Mouse (Mus musculus) limb, embryonic 13.5 days (tissue): ENCODE results near the gene Ctnna2. TPM values are rescaled to one million over a fixed set of nuclear protein-coding genes. Genes with fewer than 3 reads are reported as not detected.

ENCODE experiments used
- ATAC-seq: fragments of 200-750 bp; cut with Nextera tagmentation; 2 replicates; pipeline ENCODE4 v1.8.0; 2017; ENCODE audit warnings: low read depth, moderate number of reproducible peaks, moderate TSS enrichment; ENCODE audit not compliant: low FRiP score
- H3K27ac ChIP-seq: fragments of 300-500 bp; sonication (generic); 2 replicates; pipeline ENCODE4 v1.5.1; 2015; ENCODE audit warnings: inconsistent platforms, mild to moderate bottlenecking, moderate library complexity
- H3K27me3 ChIP-seq: fragments of 300-500 bp; sonication (generic); 2 replicates; pipeline ENCODE4 v1.6.1; 2015; ENCODE audit warnings: mild to moderate bottlenecking, inconsistent platforms
- H3K36me3 ChIP-seq: fragments of 300-500 bp; sonication (generic); 2 replicates; pipeline ENCODE4 v1.6.1; 2015; ENCODE audit warnings: inconsistent platforms, mild to moderate bottlenecking, moderate library complexity
- H3K4me1 ChIP-seq: fragments of 300-500 bp; sonication (generic); 2 replicates; pipeline ENCODE4 v1.6.1; 2015; ENCODE audit warnings: inconsistent platforms
- H3K4me2 ChIP-seq: fragments of 300-500 bp; sonication (generic); replicated peaks from 2 replicates; pipeline ENCODE4 v1.6.1; 2015; ENCODE audit warnings: inconsistent platforms, mild to moderate bottlenecking, moderate library complexity
- H3K4me3 ChIP-seq: fragments of 300-500 bp; sonication (generic); 2 replicates; pipeline ENCODE4 v1.5.1; 2015; ENCODE audit warnings: moderate library complexity, mild to moderate bottlenecking, inconsistent platforms
- H3K9ac ChIP-seq: fragments of 300-500 bp; sonication (generic); 2 replicates; pipeline ENCODE4 v1.6.1; 2015; ENCODE audit warnings: mild to moderate bottlenecking, inconsistent platforms
- H3K9me3 ChIP-seq: fragments of 300-500 bp; sonication (generic); 2 replicates; pipeline ENCODE4 v1.6.1; 2016; ENCODE audit warnings: inconsistent platforms
- WGBS: fragments of 180-500 bp; shearing (Covaris S2); methylation state at CpG from one replicate; pipeline ENCODE4 v1.1.7; 2015; 5-methylcytosine and 5-hydroxymethylcytosine counted together
- polyA plus RNA-seq: library from polyadenylated mRNA; unstranded; fragments of >200 nt; fragmentation: Nextera tagmentation; extraction: Ambion mirVana; gene quantifications from 2 replicates; pipeline ENCODE4 v1.2.1, GENCODE M21; 2015

The Ctnna2 gene
- polyA plus RNA-seq, 1 experiment from 2014 or later: 2.1 TPM

DNA sequence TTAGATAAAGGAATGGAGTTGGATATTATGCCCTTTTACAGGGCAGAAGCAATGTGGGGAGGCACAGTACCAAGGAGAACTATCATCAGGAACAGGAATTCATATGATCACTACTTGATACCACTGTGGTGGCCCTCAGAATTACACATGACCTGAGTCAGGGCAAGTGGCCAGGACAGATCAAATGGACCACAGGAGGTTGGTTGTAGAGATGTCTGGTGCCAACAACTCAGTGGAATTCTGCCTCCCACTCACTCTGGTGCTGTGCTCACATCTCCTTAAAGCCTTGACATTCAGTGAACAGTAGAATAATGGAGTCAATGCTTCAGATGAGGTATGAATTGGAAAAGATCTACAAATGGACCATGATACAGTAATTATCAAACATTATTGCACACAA is 691.1 kb downstream of the Ctnna2 start:
- Histone ChIP-seq H3K9ac (no peak overlapping the region), H3K4me3 (no peak overlapping the region), H3K27me3 (no peaks in the 10 kb centered on the region), H3K36me3 (no peaks in the 10 kb centered on the region), H3K4me1 (no peaks in the 10 kb centered on the region), H3K27ac (no peak overlapping the region), H3K9me3 (no peaks in the 10 kb centered on the region), H3K4me2 (no peak overlapping the region)
- ATAC-seq: no peak

GRCm38 (mm10) chr6:77286317-77286716 is 693.2 kb downstream of the Ctnna2 start:
- H3K4me2 ChIP-seq: 0 out of 2 replicates have a peak overlapping the region, but pooled peaks have one; percentile 27
- H3K27me3 ChIP-seq: no peaks in the 10 kb centered on the region
- H3K36me3 ChIP-seq: no peaks in the 10 kb centered on the region
- H3K4me3 ChIP-seq: no peak overlapping the region
- ATAC-seq: no peak; the same call in 1 of the 2 replicates
- WGBS: 29% methylated on average over 5 of the region's 5 CpGs
- no peak overlapping the region for H3K27ac ChIP-seq
- H3K9ac ChIP-seq: no peak overlapping the region
- H3K4me1 ChIP-seq: no peaks in the 10 kb centered on the region
- H3K9me3 ChIP-seq: no peaks in the 10 kb centered on the region

GRCm38 (mm10) chr6:77278794-77279193 is 700.7 kb downstream of the Ctnna2 start:
- ATAC-seq: no peak
- Histone ChIP-seq H3K36me3 (no peaks in the 10 kb centered on the region), H3K27ac (no peak overlapping the region), H3K4me1 (no peaks in the 10 kb centered on the region), H3K27me3 (no peaks in the 10 kb centered on the region), H3K9ac (no peak overlapping the region), H3K4me2 (no peak overlapping the region), H3K9me3 (no peaks in the 10 kb centered on the region), H3K4me3 (no peak overlapping the region)
- WGBS: 79% methylated on average over 5 of the region's 5 CpGs

GRCm38 (mm10) chr6:77265163-77265562 is 714.3 kb downstream of the Ctnna2 start:
- peaks cover 6% of the 10 kb centered on the region; the same call in 1 of the 2 replicates for H3K4me1 ChIP-seq
- no peak; the same call in 1 of the 2 replicates for ATAC-seq
- H3K36me3 ChIP-seq: no peaks in the 10 kb centered on the region
- H3K4me3 ChIP-seq: no peak overlapping the region
- H3K4me2 ChIP-seq: no peak overlapping the region
- WGBS: 23% methylated on average over 3 of the region's 3 CpGs
- H3K27me3 ChIP-seq: no peaks in the 10 kb centered on the region
- H3K9ac ChIP-seq: no peak overlapping the region
- H3K9me3 ChIP-seq: no peaks in the 10 kb centered on the region
- no peak overlapping the region for H3K27ac ChIP-seq

DNA sequence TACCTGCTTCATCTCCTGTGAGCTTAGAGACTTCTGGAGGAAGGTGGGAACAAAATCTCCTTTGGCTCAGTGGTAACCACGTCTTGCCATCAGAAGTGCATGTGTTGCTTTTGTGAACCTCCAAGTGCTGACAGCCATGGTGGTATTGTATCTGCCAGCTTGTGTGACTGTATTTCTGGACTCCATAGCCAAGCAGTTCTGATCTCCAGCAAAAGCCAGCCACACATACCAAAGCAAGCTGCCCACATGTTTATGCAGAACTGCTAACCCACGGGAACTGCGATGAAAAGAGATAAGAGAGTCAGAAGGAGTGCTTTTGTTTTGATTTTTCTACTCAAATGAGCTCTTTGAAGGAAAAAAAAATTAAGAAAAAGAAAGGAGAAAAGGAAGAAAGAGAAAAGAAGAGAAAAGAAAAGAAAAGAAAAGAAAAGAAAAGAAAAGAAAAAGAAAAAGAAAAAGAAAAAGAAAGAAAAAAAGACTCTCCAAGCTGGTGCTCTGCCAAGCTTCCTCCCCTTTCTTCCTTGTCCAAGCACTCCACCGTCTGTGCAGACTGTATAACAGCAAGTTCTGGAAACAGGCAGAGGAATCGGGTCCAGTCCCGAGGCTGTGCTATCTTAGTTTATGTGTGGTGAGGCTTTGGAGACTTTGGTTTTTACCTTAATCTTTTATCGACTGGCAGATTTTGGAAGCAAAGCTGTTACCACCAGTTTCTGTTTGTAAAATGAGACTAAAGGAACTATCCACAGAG is 722.0 kb downstream of the Ctnna2 start:
- no peak overlapping the region for H3K27ac ChIP-seq
- no peaks in the 10 kb centered on the region for H3K9me3 ChIP-seq
- H3K4me2 ChIP-seq: no peak overlapping the region
- no peak overlapping the region for H3K4me3 ChIP-seq
- 0 out of 2 replicates have a peak, but pooled peaks cover 3% of the 10 kb centered on the region for H3K27me3 ChIP-seq
- WGBS: 46% methylated on average over 7 of the region's 7 CpGs
- no peaks in the 10 kb centered on the region for H3K36me3 ChIP-seq
- H3K4me1 ChIP-seq: no peaks in the 10 kb centered on the region
- no peak overlapping the region for H3K9ac ChIP-seq
- no peak for ATAC-seq

GRCm38 (mm10) chr6:77256348-77256747 is 723.2 kb downstream of the Ctnna2 start:
- H3K27ac ChIP-seq: no peak overlapping the region
- no peak overlapping the region for H3K4me3 ChIP-seq
- H3K9me3 ChIP-seq: no peaks in the 10 kb centered on the region
- no peaks in the 10 kb centered on the region for H3K36me3 ChIP-seq
- 0 out of 2 replicates have a peak, but pooled peaks cover 3% of the 10 kb centered on the region for H3K27me3 ChIP-seq
- no peaks in the 10 kb centered on the region for H3K4me1 ChIP-seq
- 86% methylated on average over 4 of the region's 4 CpGs for WGBS
- H3K9ac ChIP-seq: no peak overlapping the region
- ATAC-seq: no peak
- H3K4me2 ChIP-seq: no peak overlapping the region

GRCm38 (mm10) chr6:77253480-77253879 is 726.0 kb downstream of the Ctnna2 start:
- Histone ChIP-seq H3K4me1 (no peaks in the 10 kb centered on the region), H3K27ac (no peak overlapping the region), H3K9ac (no peak overlapping the region), H3K4me3 (no peak overlapping the region), H3K27me3 (peaks cover 10% of the 10 kb centered on the region; the same call in 1 of the 2 replicates), H3K4me2 (no peak overlapping the region), H3K36me3 (no peaks in the 10 kb centered on the region), H3K9me3 (no peaks in the 10 kb centered on the region)
- ATAC-seq: no peak
- WGBS: 90% methylated on average over 5 of the region's 5 CpGs

DNA sequence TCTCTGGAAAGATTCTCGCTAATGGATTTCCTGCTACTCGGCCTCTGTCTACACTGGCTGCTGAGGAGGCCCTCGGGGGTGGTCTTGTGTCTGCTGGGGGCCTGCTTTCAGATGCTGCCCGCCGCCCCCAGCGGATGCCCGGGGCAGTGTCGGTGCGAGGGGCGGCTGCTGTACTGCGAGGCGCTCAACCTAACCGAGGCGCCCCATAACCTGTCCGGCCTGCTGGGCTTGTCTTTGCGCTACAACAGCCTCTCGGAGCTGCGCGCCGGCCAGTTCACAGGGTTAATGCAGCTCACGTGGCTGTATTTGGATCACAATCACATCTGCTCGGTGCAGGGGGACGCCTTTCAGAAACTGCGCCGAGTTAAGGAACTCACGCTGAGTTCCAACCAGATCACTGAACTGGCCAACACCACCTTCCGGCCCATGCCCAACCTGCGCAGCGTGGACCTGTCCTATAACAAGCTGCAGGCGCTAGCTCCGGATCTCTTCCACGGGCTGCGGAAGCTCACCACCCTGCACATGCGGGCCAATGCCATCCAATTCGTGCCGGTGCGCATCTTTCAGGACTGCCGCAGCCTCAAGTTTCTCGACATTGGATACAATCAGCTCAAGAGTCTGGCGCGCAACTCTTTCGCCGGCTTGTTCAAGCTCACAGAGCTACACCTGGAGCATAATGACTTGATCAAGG is 735.8 kb downstream of the Ctnna2 start:
- no peaks in the 10 kb centered on the region for H3K36me3 ChIP-seq
- peaks cover 17% of the 10 kb centered on the region for H3K4me1 ChIP-seq
- WGBS: under 1% methylated on average over 43 of the region's 43 CpGs
- H3K4me3 ChIP-seq: peak overlapping the region; percentile 54
- no peak overlapping the region for H3K27ac ChIP-seq
- H3K4me2 ChIP-seq: peak overlapping the region; percentile 98
- peak; percentile 54 for ATAC-seq
- no peaks in the 10 kb centered on the region for H3K9me3 ChIP-seq
- peak overlapping the region; percentile 53 for H3K9ac ChIP-seq
- peaks cover 75% of the 10 kb centered on the region for H3K27me3 ChIP-seq

- under 1% methylated on average over 52 of the region's 53 CpGs for WGBS
- ATAC-seq: peak; percentile 87
These were observed 736.7 kb downstream of the Ctnna2 start, which contains the start of gene Lrrtm1 for GRCm38 (mm10) chr6:77242601-77243406. TSS of gene Lrrtm1 (plus strand) at chr6:77242689.

DNA sequence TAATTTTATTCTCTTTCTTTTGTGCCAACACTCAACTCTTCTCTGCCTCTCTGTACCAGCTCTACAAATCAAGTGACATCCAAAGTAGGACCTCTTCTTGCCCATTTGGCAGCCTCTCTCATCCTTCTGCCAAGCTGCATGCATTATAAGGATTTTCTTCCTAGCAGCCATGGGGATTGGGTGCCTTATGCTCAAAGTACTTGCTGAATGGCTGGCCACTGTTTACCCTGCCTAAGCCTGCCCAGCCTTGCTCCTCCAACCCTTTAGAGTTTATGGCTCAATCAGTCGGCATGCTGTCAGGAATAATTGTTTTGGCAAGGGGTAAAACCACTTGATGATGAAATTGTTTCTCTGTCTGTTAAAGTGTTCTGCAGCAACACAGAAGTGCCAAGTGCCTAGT is 739.1 kb downstream of the Ctnna2 start:
- no peak for ATAC-seq
- WGBS: 4% methylated on average over 1 of the region's 1 CpGs
- H3K27me3 ChIP-seq: peaks cover 49% of the 10 kb centered on the region

More at GRCm38 (mm10) chr6:77242601-77243406, 736.7 kb downstream of the Ctnna2 start, which contains the start of gene Lrrtm1:
- Histone ChIP-seq H3K4me1 (peaks cover 17% of the 10 kb centered on the region), H3K9ac (peak within 1 kb of the TSS; percentile 67), H3K9me3 (no peaks in the 10 kb centered on the region), H3K36me3 (no peaks in the 10 kb centered on the region), H3K27ac (no peak within 1 kb of the TSS), H3K27me3 (peaks cover 71% of the 10 kb centered on the region), H3K4me2 (peak within 1 kb of the TSS; percentile 98), H3K4me3 (peak within 1 kb of the TSS; percentile 54)

DNA sequence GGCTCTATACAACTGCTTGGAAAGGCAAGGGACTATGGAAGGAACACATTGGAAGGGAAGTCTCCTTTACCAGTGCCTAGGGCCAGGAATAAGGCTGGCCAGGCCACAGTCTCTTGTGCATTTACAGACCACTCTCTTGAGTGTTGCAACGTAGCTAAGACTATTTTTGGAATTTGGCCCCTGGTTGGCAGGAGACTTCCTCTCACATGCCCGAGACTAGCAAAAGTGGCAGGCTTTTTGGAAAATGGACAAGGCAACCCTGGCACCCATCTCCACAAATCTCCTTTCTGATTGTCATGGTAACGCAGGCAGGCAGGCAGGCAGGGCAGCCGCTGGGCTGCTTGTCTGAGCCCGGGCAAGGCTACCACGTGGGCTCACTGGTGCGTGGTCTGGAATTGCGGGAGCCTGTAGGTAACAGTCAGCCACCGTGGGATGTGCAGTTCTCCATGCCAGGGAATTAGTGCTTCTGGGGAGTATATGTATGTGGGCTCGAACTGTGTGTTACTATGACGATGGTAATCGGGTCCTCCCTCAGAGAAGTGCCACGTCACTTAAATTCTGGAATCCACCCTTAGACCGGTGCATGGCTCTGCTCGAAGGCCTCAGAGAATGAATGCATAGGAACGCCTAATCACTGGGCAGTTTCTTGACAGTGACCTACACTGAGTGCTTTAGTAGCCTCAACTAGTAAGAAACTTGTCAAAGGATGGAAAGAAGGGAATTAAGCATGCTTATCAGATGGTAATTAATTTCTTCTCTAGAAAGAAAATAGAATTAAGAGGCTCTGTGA is 756.5 kb downstream of the Ctnna2 start:
- Histone ChIP-seq H3K9ac (no peak overlapping the region), H3K27me3 (peaks cover 11% of the 10 kb centered on the region; the same call in 1 of the 2 replicates), H3K27ac (no peak overlapping the region), H3K4me2 (no peak overlapping the region), H3K36me3 (no peaks in the 10 kb centered on the region), H3K9me3 (no peaks in the 10 kb centered on the region), H3K4me1 (no peaks in the 10 kb centered on the region), H3K4me3 (no peak overlapping the region)
- 74% methylated on average over 16 of the region's 16 CpGs for WGBS
- no peak for ATAC-seq

More for the DNA sequence above, 739.1 kb downstream of the Ctnna2 start:
- no peak overlapping the region for H3K4me3 ChIP-seq
- no peaks in the 10 kb centered on the region for H3K9me3 ChIP-seq
- no peak overlapping the region for H3K9ac ChIP-seq
- peaks cover 17% of the 10 kb centered on the region for H3K4me1 ChIP-seq
- H3K27ac ChIP-seq: no peak overlapping the region
- H3K36me3 ChIP-seq: no peaks in the 10 kb centered on the region
- H3K4me2 ChIP-seq: no peak overlapping the region
